Mouse (Mus musculus) limb, embryonic 15.5 days (tissue): Measurements from ENCODE around the gene St6galnac4. TPM values are rescaled to one million over a fixed set of nuclear protein-coding genes. Genes with fewer than 3 reads are reported as not detected.

Experiments
- ATAC-seq: fragments of 200-750 bp; cut with Nextera tagmentation; 2 replicates; pipeline ENCODE4 v1.8.0; 2017; ENCODE audit warnings: low read depth, moderate TSS enrichment; ENCODE audit not compliant: insufficient number of reproducible peaks, low FRiP score, low TSS enrichment
- H3K27ac ChIP-seq: fragments of 300-500 bp; sonication (generic); 2 replicates; pipeline ENCODE4 v1.5.1; 2015; ENCODE audit warnings: moderate library complexity, mild to moderate bottlenecking, inconsistent platforms
- H3K27me3 ChIP-seq: fragments of 300-500 bp; sonication (generic); 2 replicates; pipeline ENCODE4 v1.6.1; 2015; ENCODE audit warnings: inconsistent platforms
- H3K36me3 ChIP-seq: fragments of 300-500 bp; sonication (generic); 2 replicates; pipeline ENCODE4 v1.6.1; 2015; ENCODE audit warnings: inconsistent platforms
- H3K4me1 ChIP-seq: fragments of 300-500 bp; sonication (generic); 2 replicates; pipeline ENCODE4 v1.6.1; 2015; ENCODE audit warnings: inconsistent platforms
- H3K4me2 ChIP-seq: fragments of 300-500 bp; sonication (generic); 2 replicates; pipeline ENCODE4 v1.6.1; 2015; ENCODE audit warnings: mild to moderate bottlenecking, inconsistent platforms
- H3K4me3 ChIP-seq: fragments of 300-500 bp; sonication (generic); 2 replicates; pipeline ENCODE4 v1.5.1; 2015; ENCODE audit warnings: mild to moderate bottlenecking, inconsistent platforms
- H3K9ac ChIP-seq: fragments of 300-500 bp; sonication (generic); 2 replicates; pipeline ENCODE4 v1.6.1; 2015; ENCODE audit warnings: inconsistent platforms
- H3K9me3 ChIP-seq: fragments of 300-500 bp; sonication (generic); 2 replicates; pipeline ENCODE4 v1.6.1; 2016; ENCODE audit warnings: inconsistent platforms
- WGBS: fragments of 180-500 bp; shearing (Covaris S2); methylation state at CpG from one replicate; pipeline ENCODE4 v1.1.7; 2015; 5-methylcytosine and 5-hydroxymethylcytosine counted together
- polyA plus RNA-seq: library from polyadenylated mRNA; unstranded; fragments of >200 nt; fragmentation: Nextera tagmentation; extraction: Ambion mirVana; gene quantifications from 2 replicates; pipeline ENCODE4 v1.2.1, GENCODE M21; 2015

The St6galnac4 gene
- polyA plus RNA-seq, 1 experiment from 2014 or later = 33.8 TPM

- H3K36me3 ChIP-seq = peaks cover 7% of the 10 kb centered on the region
- WGBS = 53% methylated on average over 11 of the region's 11 CpGs
- H3K27ac ChIP-seq = no peak overlapping the region
- peak overlapping the region; percentile 19; the same call in 1 of the 2 replicates for H3K4me2 ChIP-seq
- no peaks in the 10 kb centered on the region for H3K27me3 ChIP-seq
- no peak overlapping the region; the same call in 1 of the 2 replicates for H3K4me3 ChIP-seq
- no peak overlapping the region for H3K9ac ChIP-seq
- no peaks in the 10 kb centered on the region for H3K9me3 ChIP-seq
- ATAC-seq = no peak
- H3K4me1 ChIP-seq = peaks cover 36% of the 10 kb centered on the region
These were observed 2.4 kb downstream of the St6galnac4 start for GRCm38 (mm10) chr2:32589213-32589795.

- Histone ChIP-seq H3K4me3 (no peak overlapping the region), H3K4me1 (peaks cover 39% of the 10 kb centered on the region), H3K27ac (no peak overlapping the region), H3K9me3 (no peaks in the 10 kb centered on the region), H3K4me2 (no peak overlapping the region), H3K9ac (no peak overlapping the region), H3K27me3 (no peaks in the 10 kb centered on the region), H3K36me3 (peaks cover 16% of the 10 kb centered on the region)
- no peak for ATAC-seq
- 79% methylated on average over 10 of the region's 10 CpGs for WGBS
These were observed 3.3 kb downstream of the St6galnac4 start for GRCm38 (mm10) chr2:32590224-32590623.

- no peak overlapping the region for H3K4me2 ChIP-seq
- no peak overlapping the region for H3K4me3 ChIP-seq
- H3K9me3 ChIP-seq = no peaks in the 10 kb centered on the region
- peaks cover 25% of the 10 kb centered on the region for H3K36me3 ChIP-seq
- H3K9ac ChIP-seq = no peak overlapping the region
- H3K27me3 ChIP-seq = no peaks in the 10 kb centered on the region
- 44% methylated on average over 6 of the region's 6 CpGs for WGBS
- H3K4me1 ChIP-seq = peaks cover 39% of the 10 kb centered on the region
- no peak for ATAC-seq
- no peak overlapping the region for H3K27ac ChIP-seq
These were observed 4.4 kb downstream of the St6galnac4 start for GRCm38 (mm10) chr2:32591249-32591648.

GRCm38 (mm10) chr2:32596725-32597124 lies 9.8 kb downstream of the St6galnac4 start:
- H3K9ac ChIP-seq = no peak overlapping the region
- 94% methylated on average over 13 of the region's 13 CpGs for WGBS
- no peaks in the 10 kb centered on the region for H3K9me3 ChIP-seq
- H3K27ac ChIP-seq = no peak overlapping the region
- H3K27me3 ChIP-seq = no peaks in the 10 kb centered on the region
- no peak overlapping the region for H3K4me3 ChIP-seq
- H3K4me2 ChIP-seq = no peak overlapping the region
- H3K4me1 ChIP-seq = peaks cover 20% of the 10 kb centered on the region
- no peak for ATAC-seq
- peaks cover 43% of the 10 kb centered on the region for H3K36me3 ChIP-seq

- 82% methylated on average over 5 of the region's 5 CpGs for WGBS
These were observed 10.4 kb downstream of the St6galnac4 start for GRCm38 (mm10) chr2:32597248-32597647.

GRCm38 (mm10) chr2:32597699-32598098 lies 10.8 kb downstream of the St6galnac4 start:
- H3K9me3 ChIP-seq = no peaks in the 10 kb centered on the region
- H3K27me3 ChIP-seq = no peaks in the 10 kb centered on the region
- WGBS = 83% methylated on average over 5 of the region's 5 CpGs
- H3K36me3 ChIP-seq = peaks cover 43% of the 10 kb centered on the region
- no peak overlapping the region for H3K27ac ChIP-seq
- H3K9ac ChIP-seq = no peak overlapping the region
- no peak overlapping the region for H3K4me2 ChIP-seq
- ATAC-seq = no peak
- peaks cover 28% of the 10 kb centered on the region for H3K4me1 ChIP-seq
- no peak overlapping the region for H3K4me3 ChIP-seq

More at GRCm38 (mm10) chr2:32597248-32597647, 10.4 kb downstream of the St6galnac4 start:
- Histone ChIP-seq H3K36me3 (peaks cover 43% of the 10 kb centered on the region), H3K27ac (no peak overlapping the region), H3K4me1 (peaks cover 25% of the 10 kb centered on the region), H3K4me3 (no peak overlapping the region), H3K27me3 (no peaks in the 10 kb centered on the region), H3K4me2 (no peak overlapping the region), H3K9me3 (no peaks in the 10 kb centered on the region), H3K9ac (no peak overlapping the region)
- ATAC-seq = no peak

- H3K9ac ChIP-seq = no peak overlapping the region
- H3K27ac ChIP-seq = no peak overlapping the region
- no peaks in the 10 kb centered on the region for H3K27me3 ChIP-seq
- H3K4me1 ChIP-seq = peaks cover 28% of the 10 kb centered on the region
- H3K4me2 ChIP-seq = no peak overlapping the region
- H3K4me3 ChIP-seq = no peak overlapping the region
- H3K9me3 ChIP-seq = no peaks in the 10 kb centered on the region
- peaks cover 43% of the 10 kb centered on the region for H3K36me3 ChIP-seq
- no peak for ATAC-seq
- 75% methylated on average over 8 of the region's 8 CpGs for WGBS
These were observed 11.6 kb downstream of the St6galnac4 start for GRCm38 (mm10) chr2:32598506-32598905.

- WGBS = 90% methylated on average over 3 of the region's 3 CpGs
- no peak within 1 kb of the TSS for H3K4me3 ChIP-seq
- H3K27me3 ChIP-seq = no peaks in the 10 kb centered on the region
- ATAC-seq = no peak
- H3K27ac ChIP-seq = no peak within 1 kb of the TSS
- peaks cover 38% of the 10 kb centered on the region for H3K36me3 ChIP-seq
- H3K9me3 ChIP-seq = no peaks in the 10 kb centered on the region
- H3K4me1 ChIP-seq = peaks cover 28% of the 10 kb centered on the region
- H3K4me2 ChIP-seq = no peak within 1 kb of the TSS
- no peak within 1 kb of the TSS for H3K9ac ChIP-seq
These were observed 12.5 kb downstream of the St6galnac4 start, which contains the start of gene St6galnac6 for GRCm38 (mm10) chr2:32599409-32599808. Gene St6galnac6, plus strand, starts transcription at chr2:32599709.

- H3K9me3 ChIP-seq = no peaks in the 10 kb centered on the region
- peaks cover 20% of the 10 kb centered on the region for H3K36me3 ChIP-seq
- H3K27ac ChIP-seq = peak overlapping the region; percentile 81
- 0 out of 2 replicates have a peak, but pooled peaks have one; percentile 21 for ATAC-seq
- peak overlapping the region; percentile 51; the same call in 1 of the 2 replicates for H3K4me2 ChIP-seq
- H3K4me1 ChIP-seq = peaks cover 26% of the 10 kb centered on the region
- WGBS = 28% methylated on average over 8 of the region's 8 CpGs
- no peaks in the 10 kb centered on the region for H3K27me3 ChIP-seq
- H3K9ac ChIP-seq = no peak overlapping the region
- H3K4me3 ChIP-seq = no peak overlapping the region
These were observed 14.6 kb downstream of the St6galnac4 start for GRCm38 (mm10) chr2:32601417-32602065.

GRCm38 (mm10) chr2:32602600-32603054 lies 15.7 kb downstream of the St6galnac4 start:
- 0 out of 2 replicates have a peak, but pooled peaks have one; percentile 36 for ATAC-seq
- Histone ChIP-seq H3K36me3 (0 out of 2 replicates have a peak, but pooled peaks cover 11% of the 10 kb centered on the region), H3K9ac (no peak overlapping the region), H3K4me3 (peak overlapping the region; percentile 37), H3K4me1 (peaks cover 37% of the 10 kb centered on the region), H3K4me2 (peak overlapping the region; percentile 51), H3K27ac (peak overlapping the region; percentile 81), H3K27me3 (no peaks in the 10 kb centered on the region), H3K9me3 (no peaks in the 10 kb centered on the region)
- 0% methylated on average over 11 of the region's 11 CpGs for WGBS

GRCm38 (mm10) chr2:32604631-32605030 lies 17.7 kb downstream of the St6galnac4 start:
- no peaks in the 10 kb centered on the region for H3K36me3 ChIP-seq
- H3K9me3 ChIP-seq = no peaks in the 10 kb centered on the region
- H3K27me3 ChIP-seq = no peaks in the 10 kb centered on the region
- no peak overlapping the region for H3K4me3 ChIP-seq
- peaks cover 50% of the 10 kb centered on the region for H3K4me1 ChIP-seq
- 46% methylated on average over 10 of the region's 10 CpGs for WGBS
- no peak overlapping the region for H3K27ac ChIP-seq
- H3K9ac ChIP-seq = no peak overlapping the region
- ATAC-seq = no peak
- H3K4me2 ChIP-seq = no peak overlapping the region
